Mouse (Mus musculus) small intestine, adult 2 months (tissue): ENCODE data around the gene Timm10.

ENCODE experiments used
- CTCF ChIP-seq: fragments of 200-500 bp; IDR thresholded peaks from 2 replicates; pipeline ENCODE4 v1.5.1; 2012; ENCODE audit warnings: low read depth, mild to moderate bottlenecking, control low read depth, inconsistent platforms, low read length, moderate library complexity, mixed read lengths; ENCODE audit not compliant: insufficient replicate concordance, insufficient read length; ENCODE audit errors: extremely low read depth
- POLR2A ChIP-seq: fragments of 200-500 bp; IDR thresholded peaks from 2 replicates; pipeline ENCODE4 v1.6.1; 2012; ENCODE audit warnings: low read depth, mild to moderate bottlenecking, control low read depth, inconsistent platforms, low read length, moderate library complexity

DNA sequence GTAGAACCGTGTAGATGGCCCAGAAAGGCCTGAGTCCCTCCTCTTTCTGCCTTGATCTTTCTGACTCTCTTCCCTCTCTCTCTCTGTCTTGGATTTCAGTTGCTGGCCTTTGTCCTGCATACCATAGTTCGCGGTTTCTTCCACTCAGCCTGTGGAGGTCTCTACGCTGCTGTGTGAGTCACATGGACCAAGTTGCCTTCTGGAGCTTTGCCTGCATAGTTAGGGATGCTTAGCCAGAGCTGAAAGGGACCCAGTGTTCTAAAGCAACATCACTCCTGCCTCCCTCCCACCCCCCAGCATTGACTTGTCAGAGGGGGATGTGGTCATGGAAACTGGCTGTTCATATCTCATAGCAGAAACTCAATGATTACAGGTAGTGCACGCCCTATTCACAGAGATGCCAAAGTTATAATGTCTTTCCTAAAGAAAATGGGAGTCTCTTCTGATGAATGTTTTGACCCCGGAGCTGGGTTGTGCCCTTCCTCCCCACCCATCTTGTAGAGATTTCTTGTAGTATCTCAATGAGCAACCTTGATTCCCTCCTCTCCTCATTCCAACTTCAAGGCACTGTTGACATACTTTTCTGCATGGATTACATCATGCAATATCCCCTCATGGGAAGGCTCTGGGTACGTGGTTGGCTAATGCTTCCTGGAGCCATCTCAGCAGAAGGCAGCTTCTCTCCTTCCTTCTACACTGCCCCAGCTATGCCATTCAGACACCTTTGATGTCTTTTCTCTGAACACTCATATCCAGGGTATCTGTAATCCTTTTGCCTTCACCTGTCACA is 33.4 kb downstream of the Timm10 start:
- no peak for TF ChIP-seq CTCF
- TF ChIP-seq POLR2A: no peak
